8 mouse cellular contexts compared by ENCODE assay signal in the genomic region with DNA sequence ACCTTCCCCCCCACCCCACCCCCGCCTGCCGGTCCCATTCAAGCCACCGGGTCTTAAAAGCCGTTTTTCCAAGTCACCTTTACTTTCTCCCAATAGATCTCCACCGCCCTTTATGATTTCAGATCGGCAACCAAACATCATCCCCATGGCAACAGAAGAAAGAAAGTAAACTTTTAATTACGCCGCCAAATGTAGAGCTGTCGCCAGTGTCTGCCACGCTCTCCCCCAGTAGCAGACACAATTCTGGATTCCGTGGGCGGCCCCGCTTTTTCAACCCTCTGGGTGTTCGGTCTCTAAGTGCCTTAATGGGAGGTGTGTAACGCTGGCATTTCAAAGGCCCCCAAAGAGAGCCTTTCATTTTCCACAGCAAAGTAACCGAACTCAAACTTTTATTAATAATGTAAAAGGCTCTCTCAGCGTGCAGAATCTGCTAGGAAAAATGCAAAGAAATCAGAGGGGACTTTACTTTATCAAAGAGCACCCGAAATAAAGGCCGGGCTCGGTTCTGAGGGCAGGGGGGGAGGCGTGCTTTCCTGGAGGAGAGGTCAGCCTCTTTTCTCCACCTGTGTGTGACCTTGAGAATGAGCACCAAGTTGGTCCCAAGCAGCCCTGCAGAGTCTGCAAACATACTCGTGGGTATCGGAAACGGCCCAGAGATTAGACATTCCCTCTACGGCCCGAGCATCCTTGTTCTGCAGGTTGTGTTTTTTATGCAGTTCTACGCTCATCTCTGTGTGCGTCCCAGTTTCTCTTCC. TPM values are rescaled to one million over a fixed set of nuclear protein-coding genes. Genes with fewer than 3 reads are reported as not detected.
DNase-seq lines count a peak whose midpoint lies in the region; ATAC-seq and TF ChIP-seq lines count a peak whose summit lies in the region.

No protein-coding gene starts in this region.

- H3K27me3 ChIP-seq in kidney, embryonic 15.5 days = peaks cover 27% of the 10 kb centered on the region
- peaks cover 12% of the 10 kb centered on the region for H3K27me3 ChIP-seq in forebrain, postnatal 0 days (ENCODE audit: insufficient read depth, low read length)
- H3K27me3 ChIP-seq in midbrain, embryonic 15.5 days (replicated peaks) = peaks cover 3% of the 10 kb centered on the region; the same call in 1 of the 2 replicates

- H3K4me2 ChIP-seq in kidney, embryonic 15.5 days = peak overlapping the region; percentile 57
- peak overlapping the region; percentile 46 for H3K4me2 ChIP-seq in forebrain, postnatal 0 days (ENCODE audit: low read depth)
- H3K4me2 ChIP-seq in midbrain, embryonic 15.5 days = peak overlapping the region; percentile 47

- H3K9ac ChIP-seq in kidney, embryonic 15.5 days = no peak overlapping the region
- no peak overlapping the region for H3K9ac ChIP-seq in forebrain, postnatal 0 days
- H3K9ac ChIP-seq in midbrain, embryonic 15.5 days = no peak overlapping the region

- H3K9me3 ChIP-seq in kidney, embryonic 15.5 days (replicated peaks) = no peaks in the 10 kb centered on the region
- H3K9me3 ChIP-seq in forebrain, postnatal 0 days (ENCODE audit: low read length) = no peaks in the 10 kb centered on the region
- no peaks in the 10 kb centered on the region for H3K9me3 ChIP-seq in midbrain, embryonic 15.5 days

- DNase-seq in kidney, postnatal 36 days = no peak
- peak; percentile 51 for DNase-seq in brain, embryonic 14.5 days (ENCODE audit: low read depth)
- DNase-seq in forebrain, postnatal 0 days = peak; percentile 35
- DNase-seq in cerebellum, adult 9-11 months = no peak

- H3K4me1 ChIP-seq in kidney, embryonic 15.5 days = peaks cover 18% of the 10 kb centered on the region
- peaks cover 5% of the 10 kb centered on the region; the same call in 1 of the 2 replicates for H3K4me1 ChIP-seq in forebrain, postnatal 0 days (ENCODE audit: insufficient read depth)
- peaks cover 22% of the 10 kb centered on the region for H3K4me1 ChIP-seq in midbrain, embryonic 15.5 days

- WGBS in kidney, embryonic 15.5 days = 8% methylated on average over 28 of the region's 28 CpGs
- 5% methylated on average over 28 of the region's 28 CpGs for WGBS in forebrain, postnatal 0 days
- 3% methylated on average over 28 of the region's 28 CpGs for WGBS in midbrain, embryonic 15.5 days

- H3K4me3 ChIP-seq in kidney, embryonic 15.5 days (replicated peaks) = peak overlapping the region; percentile 31
- H3K4me3 ChIP-seq in forebrain, postnatal 0 days (ENCODE audit: low read depth, low read length) = peak overlapping the region; percentile 17
- peak overlapping the region; percentile 14 for H3K4me3 ChIP-seq in midbrain, embryonic 15.5 days

- TF ChIP-seq POLR2A in brain, embryonic 14.5 days (IDR thresholded peaks at IDR 0.05; ENCODE audit: borderline replicate concordance, extremely low read depth, insufficient read depth, insufficient read length, poor library complexity, severe bottlenecking) = no peak

- no peaks in the 10 kb centered on the region for H3K36me3 ChIP-seq in kidney, embryonic 15.5 days
- H3K36me3 ChIP-seq in forebrain, postnatal 0 days (ENCODE audit: insufficient read depth) = no peaks in the 10 kb centered on the region
- H3K36me3 ChIP-seq in midbrain, embryonic 15.5 days (replicated peaks) = no peaks in the 10 kb centered on the region

- no peak overlapping the region for H3K27ac ChIP-seq in kidney, embryonic 15.5 days
- H3K27ac ChIP-seq in forebrain, postnatal 0 days (ENCODE audit: low read depth, low read length) = no peak overlapping the region
- no peak overlapping the region for H3K27ac ChIP-seq in midbrain, embryonic 15.5 days

- ATAC-seq in kidney, embryonic 15.5 days (replicated peaks; ENCODE audit: low FRiP score) = no peak
- no peak for ATAC-seq in forebrain, postnatal 0 days
- no peak for ATAC-seq in midbrain, embryonic 15.5 days (replicated peaks)
- no peak for ATAC-seq in monocyte, adult 5-6 weeks (replicated peaks; ENCODE audit: insufficient number of reproducible peaks, low FRiP score, low TSS enrichment, poor library complexity, severe bottlenecking)
- no peak for ATAC-seq in inflammation-experienced regulatory T-cells, adult 6 months

- TF ChIP-seq CTCF in brain, embryonic 14.5 days (IDR thresholded peaks at IDR 0.05; ENCODE audit: borderline replicate concordance, extremely low read depth, insufficient read depth, insufficient read length) = no peak
- no peak for TF ChIP-seq CTCF in forebrain, postnatal 0 days (IDR thresholded peaks at IDR 0.05; ENCODE audit: low read depth)

RNA-seq across cellular contexts. Expression of a gene that starts 48.3 kb away (rescaled TPM):
- polyA plus RNA-seq in kidney, embryonic 15.5 days (2015; fragmentation: Nextera tagmentation; extraction: Ambion mirVana) = 2.2 and 2.4 TPM in 2 replicates
- polyA plus RNA-seq in brain, embryonic 14.5 days (2012; rRNA removed) = 13.8 and 23.6 TPM in 2 replicates
- total RNA-seq in forebrain, postnatal 0 days (2014; rRNA removed) = 4.8 and 9.2 TPM in 2 replicates
- 1.1 and 2.2 TPM in 2 replicates for polyA plus RNA-seq in forebrain, postnatal 0 days (2015; fragmentation: Nextera tagmentation; extraction: Ambion mirVana)
- 5.9 and 6.7 TPM in 2 replicates for polyA plus RNA-seq in midbrain, embryonic 15.5 days (2015; fragmentation: Nextera tagmentation; extraction: Ambion mirVana)
- not detected in 3 replicates for total RNA-seq in monocyte, adult 5-6 weeks (2017)
- not detected for polyA plus RNA-seq in inflammation-experienced regulatory T-cells, adult 6 months (2017; shearing (Covaris generic))

Comparison
In these comparisons a context has a peak if more than half of its experiments do, and no peak if none do; other contexts are left out.
1. DNase-seq: peak in brain, embryonic 14.5 days (single experiment) and forebrain, postnatal 0 days (single experiment); none in kidney, postnatal 36 days (0 of 2) and cerebellum, adult 9-11 months (single experiment).
2. Peak in every context shown above with its lines, with median percentiles within 50 percentile points of each other: H3K4me2 ChIP-seq and H3K4me3 ChIP-seq.